Mouse (Mus musculus) heart, embryonic 13.5 days (tissue): ENCODE results near the gene Jaml. TPM values are rescaled to one million over a fixed set of nuclear protein-coding genes. Genes with fewer than 3 reads are reported as not detected.
A peak's percentile ranks its signal among the peaks of the same experiment; 100 is the strongest.

ENCODE experiments used
- ATAC-seq: fragments of 200-750 bp; cut with Nextera tagmentation; 2 replicates; pipeline ENCODE4 v1.8.0; 2017; ENCODE audit warnings: moderate TSS enrichment; ENCODE audit not compliant: insufficient number of reproducible peaks, low FRiP score, low TSS enrichment; ENCODE audit errors: extremely low read depth
- H3K27ac ChIP-seq: fragments of 300-500 bp; sonication (generic); replicated peaks from 2 replicates; pipeline ENCODE4 v1.5.1; 2015; ENCODE audit warnings: moderate library complexity, mild to moderate bottlenecking, inconsistent platforms
- H3K27me3 ChIP-seq: fragments of 300-500 bp; sonication (generic); replicated peaks from 2 replicates; pipeline ENCODE4 v1.6.1; 2015; ENCODE audit warnings: mild to moderate bottlenecking, inconsistent platforms
- H3K36me3 ChIP-seq: fragments of 300-500 bp; sonication (generic); 2 replicates; pipeline ENCODE4 v1.6.1; 2015; ENCODE audit warnings: mild to moderate bottlenecking, inconsistent platforms
- H3K4me1 ChIP-seq: fragments of 300-500 bp; sonication (generic); 2 replicates; pipeline ENCODE4 v1.6.1; 2015; ENCODE audit warnings: inconsistent platforms
- H3K4me2 ChIP-seq: fragments of 300-500 bp; sonication (generic); 2 replicates; pipeline ENCODE4 v1.6.1; 2015; ENCODE audit warnings: inconsistent platforms, mild to moderate bottlenecking, moderate library complexity
- H3K4me3 ChIP-seq: fragments of 300-500 bp; sonication (generic); 2 replicates; pipeline ENCODE4 v1.5.1; 2015; ENCODE audit warnings: moderate library complexity, mild to moderate bottlenecking, inconsistent platforms
- H3K9ac ChIP-seq: fragments of 300-500 bp; sonication (generic); 2 replicates; pipeline ENCODE4 v1.6.1; 2015; ENCODE audit warnings: inconsistent platforms, mild to moderate bottlenecking, moderate library complexity
- H3K9me3 ChIP-seq: fragments of 300-500 bp; sonication (generic); 2 replicates; pipeline ENCODE4 v1.6.1; 2016; ENCODE audit warnings: inconsistent platforms
- WGBS: fragments of 180-500 bp; shearing (Covaris S2); methylation state at CpG from one replicate; pipeline ENCODE4 v1.1.7; 2015; ENCODE audit warnings: mixed read lengths; 5-methylcytosine and 5-hydroxymethylcytosine counted together
- polyA plus RNA-seq: library from polyadenylated mRNA; unstranded; fragments of >200 nt; fragmentation: Nextera tagmentation; extraction: Ambion mirVana; gene quantifications from 2 replicates; pipeline ENCODE4 v1.2.1, GENCODE M21; 2015

Jaml gene
- polyA plus RNA-seq, 1 experiment from 2014 or later = 0.17 TPM

GRCm38 (mm10) chr9:45145533-45146266 lies 66.7 kb downstream of the Jaml start:
- no peaks in the 10 kb centered on the region for H3K36me3 ChIP-seq
- H3K4me3 ChIP-seq = peak overlapping the region; percentile 46
- 5% methylated on average over 27 of the region's 27 CpGs for WGBS
- no peak overlapping the region for H3K27ac ChIP-seq
- H3K9ac ChIP-seq = peak overlapping the region; percentile 53
- peaks cover 99% of the 10 kb centered on the region for H3K27me3 ChIP-seq
- peak overlapping the region; percentile 72 for H3K4me2 ChIP-seq
- no peaks in the 10 kb centered on the region for H3K9me3 ChIP-seq
- peaks cover 8% of the 10 kb centered on the region for H3K4me1 ChIP-seq
- no peak for ATAC-seq

GRCm38 (mm10) chr9:45146267-45146597 lies 67.2 kb downstream of the Jaml start:
- WGBS = under 1% methylated on average over 5 of the region's 5 CpGs
- Histone ChIP-seq H3K4me2 (peak overlapping the region; percentile 72), H3K36me3 (no peaks in the 10 kb centered on the region), H3K4me3 (peak overlapping the region; percentile 46), H3K9ac (peak overlapping the region; percentile 53), H3K9me3 (no peaks in the 10 kb centered on the region), H3K27me3 (peaks cover 99% of the 10 kb centered on the region), H3K27ac (no peak overlapping the region), H3K4me1 (peaks cover 8% of the 10 kb centered on the region)
- no peak for ATAC-seq

- no peak overlapping the region for H3K4me2 ChIP-seq
- H3K36me3 ChIP-seq = no peaks in the 10 kb centered on the region
- H3K9ac ChIP-seq = no peak overlapping the region
- no peak overlapping the region for H3K4me3 ChIP-seq
- no peak for ATAC-seq
- H3K27ac ChIP-seq = no peak overlapping the region
- H3K27me3 ChIP-seq = peaks cover 72% of the 10 kb centered on the region
- WGBS = 57% methylated on average over 1 of the region's 1 CpGs
- H3K4me1 ChIP-seq = peaks cover 2% of the 10 kb centered on the region
- no peaks in the 10 kb centered on the region for H3K9me3 ChIP-seq
Measured at GRCm38 (mm10) chr9:45150933-45151332, 72.0 kb downstream of the Jaml start.

- H3K36me3 ChIP-seq = no peaks in the 10 kb centered on the region
- H3K4me2 ChIP-seq = no peak overlapping the region
- H3K4me1 ChIP-seq = no peaks in the 10 kb centered on the region
- no peak overlapping the region for H3K4me3 ChIP-seq
- H3K27me3 ChIP-seq = peaks cover 49% of the 10 kb centered on the region
- H3K9ac ChIP-seq = no peak overlapping the region
- no peak for ATAC-seq
- H3K9me3 ChIP-seq = no peaks in the 10 kb centered on the region
- 55% methylated on average over 7 of the region's 7 CpGs for WGBS
- H3K27ac ChIP-seq = no peak overlapping the region
Measured at GRCm38 (mm10) chr9:45153361-45153760, 74.4 kb downstream of the Jaml start.

Other genes starting within 250 kb of the Jaml start
- 6.1 and 6.5 TPM in 2 replicates for gene Kmt2a, start 197.9 kb upstream of the Jaml start, polyA plus RNA-seq
- gene Atp5l, start 158.4 kb upstream of the Jaml start, polyA plus RNA-seq = 1,009 and 1,200 TPM in 2 replicates
- 15.9 and 17.4 TPM in 2 replicates for gene Ube4a, start 113.6 kb upstream of the Jaml start, polyA plus RNA-seq
- 1.9 TPM in 1 of 2 replicates, not detected in the other for gene Cd3g, start 98.8 kb upstream of the Jaml start, polyA plus RNA-seq
- 0.45 TPM in 1 of 2 replicates, not detected in the other for gene Cd3d, start 97.4 kb upstream of the Jaml start, polyA plus RNA-seq
- 0.55 TPM in 1 of 2 replicates, not detected in the other for gene Cd3e, start 69.6 kb upstream of the Jaml start, polyA plus RNA-seq
- gene Mpzl2, start 39.4 kb upstream of the Jaml start, polyA plus RNA-seq = 1.3 and 1.5 TPM in 2 replicates
- gene Mpzl3, start 24.0 kb upstream of the Jaml start, polyA plus RNA-seq = 1.6 and 1.7 TPM in 2 replicates
- 1.5 and 2.1 TPM in 2 replicates for gene Scn2b, start 38.6 kb downstream of the Jaml start, polyA plus RNA-seq
- gene Scn4b, start 59.2 kb downstream of the Jaml start, polyA plus RNA-seq = 0.17 and 0.44 TPM in 2 replicates
- gene BC049352, start 102.8 kb downstream of the Jaml start, polyA plus RNA-seq = not detected in 2 replicates
- 0.19 TPM in 1 of 2 replicates, not detected in the other for gene Tmprss4, start 124.9 kb downstream of the Jaml start, polyA plus RNA-seq
- gene Il10ra, start 190.0 kb downstream of the Jaml start, polyA plus RNA-seq = 0.55 and 0.62 TPM in 2 replicates
- 0.14 TPM in 1 of 2 replicates, not detected in the other for gene Tmprss13, start 239.9 kb downstream of the Jaml start, polyA plus RNA-seq